Mouse (Mus musculus) left cerebral cortex, postnatal 4 days (tissue): ENCODE data around the gene Gm21972. TPM values are rescaled to one million over a fixed set of nuclear protein-coding genes. Genes with fewer than 3 reads are reported as not detected.

Source experiments
- DNase-seq: peaks from one replicate; pipeline ENCODE4 v3.0.0-alpha.2; 2022
- intact Hi-C: fragments of 180-260 bp; cut with DNase I; formaldehyde crosslinking; loops from one replicate; pipeline ENCODE4 v1.15.1; 2025
- total RNA-seq, 2 experiments: library from RNA; stranded (reverse); gene quantifications; 2 replicates each; pipeline ENCODE4 v1.2.3; 2021

Gm21972 gene
- total RNA-seq, 2 experiments from 2014 or later, result 4.0 to 4.4 TPM

DNA sequence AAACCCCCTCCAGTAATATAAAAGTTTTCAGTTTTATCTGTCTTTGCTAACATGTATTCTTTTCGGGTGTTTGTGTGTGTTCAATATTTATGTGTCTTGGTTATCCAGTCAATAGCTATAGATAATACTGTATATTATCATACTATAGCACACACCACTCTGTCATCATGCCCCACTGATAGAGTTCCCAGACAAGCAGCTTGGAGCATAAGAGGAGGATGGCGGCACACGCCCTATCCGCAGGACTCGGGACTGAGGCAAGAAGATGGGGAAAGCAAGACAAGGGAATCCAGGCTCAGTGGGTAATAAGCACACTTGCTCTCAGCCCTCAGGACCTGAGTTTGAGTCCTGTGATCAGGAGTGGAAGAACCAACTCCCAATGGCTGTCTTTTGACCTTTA is 27.0 kb downstream of the Gm21972 start:
- intact Hi-C loops, result no loop called here
- no peak for DNase-seq

DNA sequence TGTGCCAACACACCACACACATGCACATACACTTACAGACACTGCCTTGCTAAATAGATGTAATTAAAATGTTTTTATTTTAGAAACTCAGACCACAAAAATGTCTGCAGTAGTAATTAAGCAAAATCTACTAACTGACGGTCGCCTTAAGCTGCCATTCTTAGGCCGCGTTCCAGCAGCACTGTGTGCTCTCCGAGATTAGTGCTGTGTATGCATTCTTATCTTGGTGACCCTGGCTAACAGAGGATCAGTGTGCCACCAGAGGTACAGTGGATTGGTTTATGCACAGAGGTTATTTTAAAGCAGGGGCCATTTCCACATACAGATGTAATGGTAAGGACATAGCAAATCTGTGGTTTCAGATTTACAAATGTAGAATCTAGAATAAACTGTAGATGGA is 27.6 kb downstream of the Gm21972 start:
- no peak for DNase-seq
- intact Hi-C loops, result no loop called here

DNA sequence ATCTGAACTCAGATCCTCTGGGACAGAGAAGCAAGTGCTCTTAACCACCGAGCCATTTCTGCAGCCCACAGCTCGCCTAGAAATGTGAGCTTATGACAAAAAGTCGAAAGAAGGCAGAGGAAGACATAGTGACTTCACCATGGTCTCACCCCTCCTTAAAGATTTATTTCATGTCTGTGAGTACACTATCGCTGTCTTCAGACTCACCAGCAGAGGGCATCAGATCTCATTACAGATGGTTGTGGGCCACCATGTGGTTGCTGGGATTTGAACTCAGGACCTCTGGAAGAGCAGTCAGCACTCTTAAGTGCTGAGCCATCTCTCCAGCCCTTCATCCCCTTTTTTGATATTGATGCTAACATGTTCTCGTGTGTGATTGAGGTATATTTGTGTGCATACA is 41.2 kb downstream of the Gm21972 start:
- intact Hi-C loops, result loop anchor here (5.0 kb wide), 1 partner anchor 163 kb away; no protein-coding TSS in a partner anchor

DNA sequence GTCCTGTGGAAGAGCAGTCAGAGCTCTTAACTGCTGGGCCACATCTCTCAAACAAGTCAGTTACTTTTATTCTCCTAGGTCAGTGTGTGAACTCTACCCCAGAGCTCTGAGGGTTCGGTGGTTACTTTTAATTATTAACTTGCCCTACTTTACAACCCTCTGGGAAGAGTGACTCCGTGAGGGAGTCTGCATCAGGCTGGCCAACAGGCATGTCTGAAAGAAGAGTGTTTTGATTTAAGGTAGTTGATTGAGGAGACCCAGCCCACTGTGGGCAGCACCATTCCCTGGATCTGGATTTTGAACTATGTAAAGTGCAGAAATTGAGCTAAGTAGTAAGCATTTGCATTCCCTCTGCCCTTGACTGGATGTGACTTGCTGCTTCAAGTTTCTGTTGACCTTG is 42.6 kb downstream of the Gm21972 start:
- no peak for DNase-seq
- intact Hi-C loops, result loop anchor here (5.0 kb wide), 1 partner anchor 161 kb away; no protein-coding TSS in a partner anchor

More for the DNA sequence above, 41.2 kb downstream of the Gm21972 start:
- DNase-seq, result no peak

DNA sequence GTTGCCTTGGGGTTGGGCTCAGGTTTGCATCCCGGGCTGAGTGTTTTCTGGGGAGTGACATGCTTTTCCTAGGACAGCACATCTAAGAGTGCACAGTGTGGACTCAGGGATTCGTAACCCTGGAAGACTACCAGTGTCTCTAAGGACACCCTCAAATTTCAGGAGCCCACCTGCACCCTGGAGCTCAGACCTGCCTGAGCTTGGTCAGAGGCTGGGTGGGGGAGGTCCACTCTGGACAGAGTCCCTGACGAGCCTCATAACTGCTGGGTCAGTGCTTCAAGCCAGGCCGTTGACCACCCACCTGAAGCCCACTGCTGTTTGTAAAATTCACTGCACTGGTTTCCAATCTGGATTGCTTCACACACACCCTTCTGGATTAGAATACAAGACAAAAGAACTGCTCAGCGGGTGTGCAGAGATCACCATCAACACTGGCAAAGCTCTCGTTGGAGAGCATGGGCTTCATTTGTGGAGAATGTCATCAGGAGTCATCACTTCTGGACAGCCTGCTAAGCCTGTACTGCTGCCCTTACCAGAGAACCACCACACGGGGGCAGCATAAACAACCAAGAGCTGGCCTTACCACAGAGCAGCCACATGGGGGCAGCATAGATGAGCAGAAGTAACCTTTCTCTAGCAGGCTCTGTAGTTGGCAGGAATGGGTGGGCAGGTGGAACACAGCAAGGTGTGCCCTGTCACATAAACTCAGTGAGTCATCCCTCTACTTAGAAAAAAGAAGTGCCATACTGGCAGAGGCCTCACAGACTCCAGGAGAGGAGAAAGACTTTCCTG is 45.2 kb downstream of the Gm21972 start:
- intact Hi-C loops, result loop anchor here (5.0 kb wide), 1 partner anchor 159 kb away; no protein-coding TSS in a partner anchor
- DNase-seq, result peak; percentile 86

DNA sequence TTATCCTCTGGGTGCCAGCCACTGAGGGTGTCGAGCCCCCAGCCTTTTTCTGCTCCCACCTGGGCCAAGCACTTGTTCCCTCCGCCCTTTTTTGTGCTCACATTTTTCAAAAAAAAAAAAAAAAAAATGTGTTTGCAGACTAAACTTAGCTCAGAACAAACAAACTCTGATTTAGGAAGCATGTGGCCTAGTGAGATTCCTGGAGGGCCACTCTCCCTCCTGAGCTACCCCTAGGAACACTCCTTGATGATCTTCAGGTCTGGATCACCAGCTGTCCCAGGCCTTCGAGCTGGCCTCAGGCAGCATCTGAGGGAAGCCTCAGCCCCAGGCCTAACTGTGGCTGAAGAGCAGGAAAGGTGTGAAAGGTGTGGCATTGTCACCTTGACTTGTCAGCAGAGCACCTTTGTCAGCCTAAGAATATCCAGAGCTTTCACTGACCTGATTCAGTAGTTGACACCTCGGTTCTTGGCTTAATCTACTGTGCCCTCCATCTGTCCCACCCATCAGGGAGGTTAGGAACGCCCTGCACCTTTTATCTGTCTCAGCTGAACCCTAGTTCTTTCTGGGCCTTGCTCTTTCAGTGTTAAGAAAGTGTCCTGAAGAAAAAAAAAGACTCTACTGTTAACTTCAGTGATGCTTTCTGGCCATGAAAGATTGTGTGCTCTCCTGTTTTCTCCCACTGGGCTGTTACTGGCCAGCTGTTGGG is 48.7 kb downstream of the Gm21972 start:
- no peak for DNase-seq
- intact Hi-C loops, result no loop called here

DNA sequence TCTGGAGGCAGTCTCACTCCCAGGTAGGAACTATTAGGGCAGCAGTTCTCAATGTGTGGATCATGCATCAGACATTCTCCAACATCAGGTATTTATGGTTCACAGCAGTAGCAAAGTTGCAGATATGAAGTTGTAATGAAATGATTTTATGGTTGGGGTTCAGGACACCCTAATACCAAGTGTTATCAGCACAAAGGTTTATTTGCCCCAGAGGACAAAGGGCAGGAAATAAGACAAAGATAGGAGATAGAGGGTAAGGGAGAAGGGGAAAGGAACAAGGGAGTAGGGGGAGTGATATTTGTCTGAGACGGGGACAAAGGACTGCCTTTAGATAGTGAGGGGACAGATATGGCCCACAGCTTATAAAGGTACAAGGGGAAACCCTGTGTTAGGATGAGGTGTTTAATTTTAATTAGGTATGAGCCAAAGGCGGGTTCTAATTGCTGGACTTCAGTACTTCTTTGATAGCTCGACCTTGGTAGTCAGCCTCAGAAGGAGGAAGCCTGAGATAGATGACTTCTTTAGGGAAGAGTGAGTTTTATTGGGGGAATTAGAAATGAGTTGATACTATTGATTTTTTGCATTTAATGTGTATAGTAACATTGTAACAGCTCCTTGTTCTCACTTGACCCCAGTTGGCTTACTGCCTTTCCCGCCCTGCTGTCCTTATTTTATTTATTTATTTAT is 50.3 kb downstream of the Gm21972 start:
- intact Hi-C loops, result no loop called here

DNA sequence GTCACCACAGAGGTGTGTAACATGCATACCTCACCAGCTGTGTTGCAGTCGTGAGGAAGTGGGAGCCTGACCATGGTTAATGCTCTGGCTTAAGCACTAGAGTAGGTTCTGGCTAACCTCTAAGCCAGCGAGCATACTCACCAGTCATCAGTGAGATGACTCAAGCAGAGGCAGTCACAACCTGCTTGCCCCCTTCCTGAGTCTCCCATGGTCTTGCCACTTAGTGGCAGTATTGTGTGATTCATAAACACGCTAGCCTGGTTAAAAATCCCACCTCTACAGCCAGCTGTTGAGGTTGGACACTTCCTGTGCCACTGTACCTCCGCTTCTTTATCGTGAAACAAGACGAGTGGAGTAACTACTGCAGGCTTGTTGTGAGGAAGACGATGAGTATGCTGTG is 53.3 kb downstream of the Gm21972 start:
- no peak for DNase-seq
- intact Hi-C loops, result no loop called here

More for the DNA sequence above, 50.3 kb downstream of the Gm21972 start:
- no peak for DNase-seq

DNA sequence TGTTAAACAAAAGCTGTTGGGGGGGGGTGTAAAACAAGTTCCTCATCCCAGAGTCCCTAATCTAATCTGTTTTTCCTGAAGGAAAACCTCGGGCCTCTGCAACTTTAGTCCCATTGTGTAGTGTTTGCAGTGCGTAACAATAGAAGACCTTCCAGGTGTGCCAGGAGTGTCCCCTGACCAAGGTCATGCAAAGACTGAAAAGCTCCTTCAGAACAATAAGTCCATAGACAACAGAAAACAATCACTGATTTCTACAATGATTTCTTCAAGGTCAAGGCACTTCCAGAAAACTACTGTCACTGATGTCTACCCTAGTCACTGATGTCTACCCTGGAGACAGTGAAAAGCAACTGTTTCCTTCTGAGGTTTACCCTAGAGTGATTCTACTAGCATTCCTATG is 54.4 kb downstream of the Gm21972 start:
- DNase-seq, result no peak
- intact Hi-C loops, result no loop called here

DNA sequence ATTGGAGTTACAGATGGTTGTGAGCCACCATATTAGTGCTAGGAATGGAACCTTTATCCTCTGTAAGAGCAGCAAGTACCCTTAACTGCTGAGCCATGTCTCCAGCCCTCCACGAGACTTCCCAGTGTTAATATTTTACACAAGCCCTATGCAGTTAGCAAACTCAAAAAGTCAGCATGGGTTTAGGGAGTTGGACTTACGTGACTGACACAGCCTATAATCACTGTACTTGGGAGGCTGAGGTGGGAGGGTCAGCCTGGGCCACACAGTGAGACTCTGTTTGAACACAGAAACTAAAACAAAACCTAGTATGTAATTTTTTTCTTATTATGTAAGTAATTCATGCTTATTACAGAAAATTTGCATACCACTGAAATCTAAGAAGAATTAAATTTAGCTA is 54.8 kb downstream of the Gm21972 start:
- intact Hi-C loops, result no loop called here

DNA sequence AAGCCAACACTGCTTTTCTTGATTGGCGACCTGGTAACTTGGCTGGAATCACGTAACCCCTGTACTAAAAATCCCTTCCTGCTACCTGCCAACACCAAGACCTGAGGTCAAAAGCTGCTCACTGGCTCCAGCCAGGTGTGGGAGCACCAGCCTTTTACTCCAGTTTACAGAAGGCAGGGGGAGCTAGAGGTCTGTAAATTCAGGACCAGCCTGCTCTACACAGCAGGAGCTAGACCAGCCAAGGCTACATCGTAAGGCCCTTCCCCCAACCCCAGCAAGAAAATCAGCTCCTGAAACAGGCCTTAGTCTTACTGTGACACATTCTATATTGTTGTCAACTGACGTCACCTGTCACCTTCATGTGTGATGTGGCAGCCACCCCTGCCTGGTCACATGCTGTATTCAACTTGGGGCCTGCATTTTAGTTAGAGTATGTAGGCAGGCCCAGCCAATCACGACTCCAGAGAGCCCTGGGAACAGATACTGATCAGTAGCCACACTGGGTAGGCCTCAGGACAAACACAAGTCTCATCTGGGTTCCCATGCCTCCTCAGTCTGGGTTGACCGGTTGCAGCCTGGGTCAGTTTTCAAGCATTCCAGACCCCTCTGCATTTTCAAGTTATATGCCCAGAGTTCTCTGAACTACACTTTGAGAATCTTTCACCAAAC is 55.7 kb downstream of the Gm21972 start:
- intact Hi-C loops, result no loop called here
- DNase-seq, result no peak

More for the DNA sequence above, 54.8 kb downstream of the Gm21972 start:
- no peak for DNase-seq

DNA sequence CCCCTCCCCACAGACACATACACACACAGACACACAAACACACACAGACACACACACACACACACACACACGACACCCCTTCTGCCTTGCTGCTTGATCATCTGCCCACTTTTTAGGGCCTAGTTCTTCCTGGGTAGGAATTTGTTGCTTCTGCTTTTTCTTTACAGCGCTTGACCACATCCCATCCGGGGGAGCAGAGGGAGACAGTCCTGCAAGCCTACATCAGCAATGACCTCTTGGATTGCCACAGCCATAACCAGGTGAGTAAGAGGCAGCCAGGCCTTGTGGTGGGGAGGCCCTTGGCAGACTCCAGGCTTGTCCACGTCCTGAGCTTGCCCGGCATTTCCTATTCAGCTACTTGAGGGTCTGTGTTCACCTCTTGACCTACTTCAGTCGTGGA is 57.4 kb downstream of the Gm21972 start:
- intact Hi-C loops, result no loop called here
- DNase-seq, result no peak

DNA sequence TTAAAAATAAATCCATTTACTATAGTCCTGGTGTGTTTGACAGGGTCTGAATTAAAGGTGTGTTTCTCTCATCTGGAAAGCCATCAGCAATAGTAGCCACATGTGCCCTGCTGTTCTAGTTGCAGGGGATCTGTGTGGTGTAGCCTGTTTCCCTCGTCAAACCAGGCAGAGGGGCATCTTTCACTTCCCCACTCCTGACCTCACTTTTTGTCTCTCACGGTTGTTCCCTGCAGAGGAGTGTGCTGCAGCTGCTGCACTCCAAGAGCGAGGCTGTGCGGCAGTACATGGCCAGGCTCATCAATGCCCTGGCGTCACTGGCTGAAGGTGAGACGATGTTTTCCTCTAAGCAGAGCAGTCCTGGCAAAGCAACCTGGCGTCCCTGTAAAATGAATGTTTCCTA is 60.6 kb downstream of the Gm21972 start:
- no peak for DNase-seq
- intact Hi-C loops, result no loop called here

DNA sequence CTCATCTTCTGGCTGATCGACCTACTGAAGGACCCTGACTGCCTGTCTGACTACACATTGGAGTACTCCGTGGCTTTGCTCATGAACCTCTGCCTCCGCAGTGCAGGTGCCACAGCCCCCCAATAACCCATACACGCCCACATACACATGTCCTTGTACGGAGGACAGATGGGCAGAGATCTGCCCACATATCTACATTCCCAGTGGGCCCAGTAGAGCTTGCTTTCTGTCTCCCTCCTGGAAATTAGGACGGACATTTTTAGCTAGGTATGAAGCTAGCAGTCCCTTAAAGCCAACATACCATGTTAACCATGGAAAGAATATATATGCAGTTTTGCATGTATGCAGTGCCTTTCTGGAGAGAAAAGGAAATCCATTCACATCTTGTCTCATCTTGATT is 64.8 kb downstream of the Gm21972 start:
- DNase-seq, result no peak

DNA sequence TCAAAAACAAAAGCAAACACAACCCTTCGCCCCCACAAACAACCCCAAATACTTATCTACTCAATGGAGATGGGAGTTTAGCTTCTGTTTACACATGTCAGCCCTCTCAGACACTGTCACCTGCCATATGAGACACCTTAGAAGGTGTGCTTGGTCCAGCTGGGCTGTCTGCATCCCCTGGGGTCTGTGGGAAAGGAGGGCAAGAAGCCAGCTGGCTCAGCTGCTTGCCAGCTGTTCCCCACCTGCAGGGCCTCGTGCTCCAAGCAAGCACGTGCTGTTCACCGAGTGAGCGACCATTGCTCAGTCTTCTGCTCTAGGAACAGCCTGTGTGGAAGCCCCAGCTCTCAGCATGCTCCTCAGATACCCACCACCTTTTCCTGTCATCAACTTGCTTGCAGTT is 65.6 kb downstream of the Gm21972 start:
- intact Hi-C loops, result no loop called here
- DNase-seq, result peak; percentile 9

More for the DNA sequence above, 64.8 kb downstream of the Gm21972 start:
- intact Hi-C loops, result no loop called here

DNA sequence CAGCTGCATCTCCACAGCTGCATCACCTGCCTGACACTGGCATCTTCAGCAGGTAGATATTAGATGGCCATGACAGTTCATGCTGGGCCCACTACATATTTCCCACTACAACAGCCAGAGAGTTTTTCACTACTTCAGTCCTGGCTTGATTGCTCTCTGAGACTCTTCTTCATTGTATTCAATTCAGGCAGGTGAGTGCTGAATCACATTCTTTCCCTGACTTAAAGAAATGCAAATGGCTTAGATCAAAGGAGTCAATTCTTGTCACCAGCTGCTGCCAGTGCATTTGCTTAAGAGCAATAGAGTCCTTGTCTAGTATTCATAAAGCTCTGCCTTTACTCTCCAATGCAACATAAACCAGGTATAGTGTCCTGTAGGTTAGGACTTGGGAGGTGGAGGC is 67.9 kb downstream of the Gm21972 start:
- intact Hi-C loops, result no loop called here
- DNase-seq, result no peak

DNA sequence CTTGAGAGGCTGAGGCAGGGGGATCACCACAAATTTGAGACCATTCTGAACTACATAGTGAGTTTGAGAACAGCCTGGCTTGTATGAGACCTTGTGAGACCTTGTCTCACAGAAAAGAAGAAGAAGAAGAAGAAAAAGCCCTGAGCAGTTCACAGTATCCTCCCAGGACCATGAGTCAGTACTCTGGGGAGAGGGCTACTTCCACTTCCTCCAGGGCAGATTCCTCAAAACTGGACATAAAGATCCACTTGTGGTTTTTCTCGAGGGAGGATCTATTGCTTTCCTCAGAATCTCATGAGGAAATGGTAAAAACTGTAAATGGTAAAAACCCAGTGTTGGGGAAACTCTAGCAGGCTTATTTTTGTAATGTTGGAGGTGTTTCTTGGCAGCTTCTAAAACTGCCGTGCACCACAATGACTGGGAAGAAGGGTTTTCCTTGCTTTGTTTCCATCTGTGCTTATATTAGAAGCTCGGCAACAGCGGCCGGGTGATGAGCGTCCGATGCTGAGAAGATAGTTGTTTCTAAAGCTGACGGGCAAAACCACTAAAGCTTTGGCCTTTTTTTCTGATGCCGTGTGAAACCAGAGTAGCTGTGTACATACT is 69.3 kb downstream of the Gm21972 start:
- DNase-seq, result no peak
- intact Hi-C loops, result loop anchor here (2.0 kb wide), 1 partner anchor 40 kb away; no protein-coding TSS in a partner anchor

DNA sequence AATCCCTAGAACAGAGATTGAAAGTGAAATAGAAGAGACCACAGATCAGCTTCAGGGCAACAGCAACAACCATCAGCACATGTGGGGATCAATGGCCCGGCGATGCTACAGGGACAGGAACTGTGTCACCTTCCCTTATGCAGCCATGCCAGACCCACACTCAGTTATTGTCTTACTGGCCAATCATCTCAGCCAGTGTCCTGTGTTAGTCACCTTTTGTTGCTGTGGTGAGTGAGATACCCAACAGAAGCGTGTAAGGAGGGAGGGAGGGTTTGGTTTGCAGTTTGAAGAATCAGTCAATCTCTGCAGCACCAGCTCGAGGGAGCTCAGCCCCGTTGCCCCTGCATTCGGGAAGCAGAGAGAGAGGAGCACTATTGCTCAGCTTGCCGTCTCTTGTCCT is 77.2 kb downstream of the Gm21972 start:
- DNase-seq, result no peak
- intact Hi-C loops, result no loop called here

DNA sequence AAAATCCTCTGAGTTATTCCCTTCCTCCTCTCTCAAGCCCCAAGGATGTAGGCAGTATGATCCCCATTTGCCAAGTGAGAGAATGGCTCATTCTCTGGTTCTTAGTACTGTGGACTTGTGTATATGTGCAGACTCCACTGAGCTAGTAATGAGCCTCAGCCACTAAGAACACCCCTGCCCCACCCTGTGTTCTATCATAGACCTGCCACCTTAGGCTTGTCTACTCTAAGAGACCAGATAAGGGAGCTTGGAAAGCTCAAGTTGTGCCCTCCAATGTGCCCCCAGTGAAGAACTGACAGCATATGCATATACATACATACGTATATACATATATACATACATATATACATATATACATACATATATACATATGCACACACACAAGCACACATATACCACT is 78.1 kb downstream of the Gm21972 start:
- intact Hi-C loops, result no loop called here
- no peak for DNase-seq
